Mouse (Mus musculus) megakaryocyte-erythroid progenitor cell, adult 5-6 weeks (primary cell): ENCODE measurements around the gene Plscr3. TPM values are rescaled to one million over a fixed set of nuclear protein-coding genes. Genes with fewer than 3 reads are reported as not detected.
A peak's percentile ranks its signal among the peaks of the same experiment; 100 is the strongest.

Source experiments
- ATAC-seq: replicated peaks from 2 replicates; pipeline ENCODE4 v1.8.0; 2016; ENCODE audit warnings: mild to moderate bottlenecking, inconsistent platforms; ENCODE audit not compliant: severe bottlenecking, poor library complexity, low FRiP score, low TSS enrichment
- total RNA-seq, 2 experiments: library from RNA; stranded (forward) in 1 of 2; stranded (reverse) in 1 of 2; fragments of 200-1000, 215-1000 nt in 1 of 2; fragments of >200 nt in 1 of 2; fragmentation: Nextera tagmentation in 1 of 2; gene quantifications; 2 replicates each; pipeline ENCODE4 v1.2.3; 2014 to 2017

The Plscr3 gene
- total RNA-seq, 2 experiments from 2014 or later: 14.5 to 61.3 TPM

GRCm38 (mm10) chr11:69822080-69822479, 24.1 kb upstream of the Plscr3 start, which contains the start of gene Spem1:
Gene Spem1 (minus strand): TSS chr11:69822180.
- ATAC-seq: no peak

GRCm38 (mm10) chr11:69823456-69823855, 22.7 kb upstream of the Plscr3 start:
- no peak for ATAC-seq

GRCm38 (mm10) chr11:69828832-69829231, 17.3 kb upstream of the Plscr3 start:
- no peak for ATAC-seq

- ATAC-seq: 0 out of 2 replicates have a peak, but pooled peaks have one; percentile 16
Measured at GRCm38 (mm10) chr11:69833554-69833953, 12.6 kb upstream of the Plscr3 start.

- peak; percentile 39 for ATAC-seq
Measured at GRCm38 (mm10) chr11:69834001-69834549, 12.1 kb upstream of the Plscr3 start.

GRCm38 (mm10) chr11:69835326-69835965, 10.7 kb upstream of the Plscr3 start:
- no peak for ATAC-seq

GRCm38 (mm10) chr11:69835966-69836335, 10.2 kb upstream of the Plscr3 start:
- no peak for ATAC-seq

GRCm38 (mm10) chr11:69836703-69837576, 9.2 kb upstream of the Plscr3 start:
- no peak for ATAC-seq

GRCm38 (mm10) chr11:69837604-69837951, 8.6 kb upstream of the Plscr3 start, which contains the start of gene Nlgn2:
Gene Nlgn2 (minus strand): TSS chr11:69837784.
- no peak for ATAC-seq

- ATAC-seq: peak; percentile 91
Measured at GRCm38 (mm10) chr11:69837952-69838713, 8.0 kb upstream of the Plscr3 start, which contains the start of gene Tmem256. Gene Tmem256 (plus strand): TSS chr11:69838514.

GRCm38 (mm10) chr11:69838714-69839104, 7.5 kb upstream of the Plscr3 start:
- no peak for ATAC-seq

GRCm38 (mm10) chr11:69846738-69847688, 837 bp downstream of the Plscr3 start:
- peak; percentile 26; the same call in 1 of the 2 replicates for ATAC-seq

GRCm38 (mm10) chr11:69848021-69848420, 1.8 kb downstream of the Plscr3 start:
- ATAC-seq: no peak

GRCm38 (mm10) chr11:69849128-69849527, 3.0 kb downstream of the Plscr3 start:
- ATAC-seq: no peak

- ATAC-seq: no peak
Measured at GRCm38 (mm10) chr11:69849884-69850283, 3.7 kb downstream of the Plscr3 start.

- ATAC-seq: no peak
Measured at GRCm38 (mm10) chr11:69850754-69851153, 4.6 kb downstream of the Plscr3 start.

- ATAC-seq: peak; percentile 87
Measured at GRCm38 (mm10) chr11:69853994-69854393, 7.8 kb downstream of the Plscr3 start.

GRCm38 (mm10) chr11:69854680-69855079, 8.5 kb downstream of the Plscr3 start:
- ATAC-seq: no peak
